Mouse (Mus musculus) brain, embryonic 14.5 days (tissue): ENCODE results near the gene Lsm7.

ENCODE experiments used
- CTCF ChIP-seq: fragments of 200-500 bp; IDR thresholded peaks from 2 replicates; pipeline ENCODE4 v1.5.1; 2012; ENCODE audit warnings: inconsistent platforms, mild to moderate bottlenecking, moderate library complexity, borderline replicate concordance; ENCODE audit not compliant: insufficient read depth, insufficient read length; ENCODE audit errors: extremely low read depth
- POLR2A ChIP-seq: fragments of 200-500 bp; IDR thresholded peaks from 2 replicates; pipeline ENCODE4 v1.6.1; 2012; ENCODE audit warnings: mild to moderate bottlenecking, inconsistent platforms, borderline replicate concordance; ENCODE audit not compliant: poor library complexity, insufficient read depth, insufficient read length, severe bottlenecking; ENCODE audit errors: extremely low read depth

DNA sequence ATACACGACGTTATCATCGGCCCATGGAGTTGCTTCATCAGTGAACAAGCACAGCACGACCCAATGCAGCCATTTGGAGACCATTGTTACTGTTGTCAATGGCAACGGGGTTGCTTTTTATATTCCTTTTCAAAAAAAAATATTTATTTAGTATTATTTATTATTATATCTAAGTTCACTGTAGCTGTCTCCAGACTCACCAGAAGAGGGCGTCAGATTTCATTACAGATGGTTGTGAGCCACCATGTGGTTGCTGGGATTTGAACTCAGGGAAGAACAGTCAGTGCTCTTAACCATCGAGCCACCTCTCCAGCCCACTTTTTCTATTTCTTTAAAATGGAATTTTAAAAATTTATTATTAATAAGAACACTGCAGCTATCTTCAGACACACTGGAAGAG is 40.2 kb downstream of the Lsm7 start:
- TF ChIP-seq CTCF (no peak), POLR2A (no peak)
